Mouse (Mus musculus): Measurements from ENCODE around the gene Ralgapb. TPM values are rescaled to one million over a fixed set of nuclear protein-coding genes. Genes with fewer than 3 reads are reported as not detected.

The Ralgapb gene
- total and polyA plus RNA-seq, 2 experiments from 2014 or later = 17.8 to 66.1 TPM

- no peak for DNase-seq (ENCODE audit: low spot score)
- Histone ChIP-seq H3K9ac (replicated peaks; ENCODE audit: low read length) (peak overlapping the region; percentile 72), H3K4me3 (ENCODE audit: low read length) (peak overlapping the region; percentile 44), H3K27ac (peak overlapping the region; percentile 94), H3K4me1 (ENCODE audit: insufficient read depth, low read length) (no peaks in the 10 kb centered on the region), H3K9me3 (ENCODE audit: low read length) (no peaks in the 10 kb centered on the region), H3K27me3 (ENCODE audit: insufficient read depth, low read length) (no peaks in the 10 kb centered on the region), H3K4me2 (ENCODE audit: low read depth, low read length) (peak overlapping the region; percentile 55), H3K36me3 (ENCODE audit: insufficient read depth, low read length) (no peaks in the 10 kb centered on the region; the same call in 1 of the 2 replicates)
- TF ChIP-seq CTCF (IDR thresholded peaks at IDR 0.05; ENCODE audit: low read depth) = no peak
- WGBS = 18% methylated on average over 12 of the region's 12 CpGs
- ATAC-seq = peak; percentile 8
Measured at GRCm38 (mm10) chr2:158376123-158376687, 33.4 kb upstream of the Ralgapb start.

GRCm38 (mm10) chr2:158376798-158377197 lies 32.9 kb upstream of the Ralgapb start:
- Histone ChIP-seq H3K4me3 (ENCODE audit: low read length) (peak overlapping the region; percentile 44), H3K27ac (peak overlapping the region; percentile 94)
- DNase-seq (ENCODE audit: low spot score) = peak; percentile 51

GRCm38 (mm10) chr2:158377811-158378210 lies 31.8 kb upstream of the Ralgapb start:
- H3K36me3 ChIP-seq (ENCODE audit: insufficient read depth, low read length) = no peaks in the 10 kb centered on the region; the same call in 1 of the 2 replicates
- no peak overlapping the region for H3K27ac ChIP-seq
- no peaks in the 10 kb centered on the region for H3K4me1 ChIP-seq (ENCODE audit: insufficient read depth, low read length)
- no peak for TF ChIP-seq CTCF (IDR thresholded peaks at IDR 0.05; ENCODE audit: low read depth)
- no peak for DNase-seq (ENCODE audit: low spot score)
- peak overlapping the region; percentile 44; the same call in 1 of the 2 replicates for H3K4me3 ChIP-seq (ENCODE audit: low read length)
- no peak overlapping the region for H3K9ac ChIP-seq (replicated peaks; ENCODE audit: low read length)
- no peaks in the 10 kb centered on the region for H3K27me3 ChIP-seq (ENCODE audit: insufficient read depth, low read length)
- ATAC-seq = no peak
- WGBS = 87% methylated on average over 1 of the region's 1 CpGs
- no peaks in the 10 kb centered on the region for H3K9me3 ChIP-seq (ENCODE audit: low read length)
- peak overlapping the region; percentile 55 for H3K4me2 ChIP-seq (ENCODE audit: low read depth, low read length)

More at GRCm38 (mm10) chr2:158376798-158377197, 32.9 kb upstream of the Ralgapb start:
- Histone ChIP-seq H3K4me2 (ENCODE audit: low read depth, low read length) (peak overlapping the region; percentile 55), H3K9ac (replicated peaks; ENCODE audit: low read length) (peak overlapping the region; percentile 72), H3K36me3 (ENCODE audit: insufficient read depth, low read length) (no peaks in the 10 kb centered on the region; the same call in 1 of the 2 replicates), H3K4me1 (ENCODE audit: insufficient read depth, low read length) (no peaks in the 10 kb centered on the region), H3K27me3 (ENCODE audit: insufficient read depth, low read length) (no peaks in the 10 kb centered on the region), H3K9me3 (ENCODE audit: low read length) (no peaks in the 10 kb centered on the region)
- WGBS = 46% methylated on average over 7 of the region's 7 CpGs
- TF ChIP-seq CTCF (IDR thresholded peaks at IDR 0.05; ENCODE audit: low read depth) = no peak
- ATAC-seq = no peak

DNA sequence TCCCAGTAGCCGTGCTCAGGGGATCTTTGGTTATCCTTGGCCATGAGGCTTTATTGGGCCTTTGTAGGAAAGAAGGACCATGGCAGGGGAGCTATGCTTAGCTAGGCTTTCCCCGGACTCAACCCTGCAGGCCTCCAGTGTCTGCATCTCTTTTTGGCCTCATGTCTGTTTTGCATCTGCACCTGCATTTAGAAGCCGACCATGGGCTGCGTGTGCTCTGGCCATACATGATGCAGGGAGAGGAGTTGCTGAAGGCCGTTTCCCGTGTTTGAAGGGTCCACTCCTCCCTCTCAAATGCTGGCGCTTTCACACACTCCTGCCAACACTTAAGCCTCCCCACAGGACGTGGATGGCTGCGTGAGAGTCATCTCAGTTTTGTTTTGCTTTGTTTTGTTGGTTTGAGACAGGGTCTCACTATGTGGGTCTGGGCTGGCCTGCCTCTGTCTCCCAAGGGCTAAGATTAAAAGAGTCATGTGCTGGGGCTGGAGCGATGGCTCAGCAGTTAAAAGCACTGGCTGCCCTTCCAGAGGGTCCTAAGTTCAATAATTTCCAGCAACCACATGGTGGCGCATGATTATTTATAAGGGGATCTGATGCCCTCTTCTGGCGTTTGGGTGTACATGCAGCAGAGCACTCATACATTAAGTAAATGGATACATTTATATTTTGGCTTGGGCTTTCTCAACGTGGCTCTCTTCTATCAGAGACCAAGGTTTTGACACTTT lies 30.1 kb upstream of the Ralgapb start:
- H3K9ac ChIP-seq (replicated peaks; ENCODE audit: low read length) = no peak overlapping the region
- 43% methylated on average over 13 of the region's 13 CpGs for WGBS
- H3K27ac ChIP-seq = no peak overlapping the region
- DNase-seq (ENCODE audit: low spot score) (peak; percentile 95), ATAC-seq (peak; percentile 43)
- H3K36me3 ChIP-seq (ENCODE audit: insufficient read depth, low read length) = no peaks in the 10 kb centered on the region; the same call in 1 of the 2 replicates
- no peaks in the 10 kb centered on the region for H3K9me3 ChIP-seq (ENCODE audit: low read length)
- H3K4me2 ChIP-seq (ENCODE audit: low read depth, low read length) = 0 out of 2 replicates have a peak overlapping the region, but pooled peaks have one; percentile 1
- H3K27me3 ChIP-seq (ENCODE audit: insufficient read depth, low read length) = no peaks in the 10 kb centered on the region
- H3K4me3 ChIP-seq (ENCODE audit: low read length) = no peak overlapping the region
- no peaks in the 10 kb centered on the region for H3K4me1 ChIP-seq (ENCODE audit: insufficient read depth, low read length)
- TF ChIP-seq CTCF (IDR thresholded peaks at IDR 0.05; ENCODE audit: low read depth) = peak; percentile 96

DNA sequence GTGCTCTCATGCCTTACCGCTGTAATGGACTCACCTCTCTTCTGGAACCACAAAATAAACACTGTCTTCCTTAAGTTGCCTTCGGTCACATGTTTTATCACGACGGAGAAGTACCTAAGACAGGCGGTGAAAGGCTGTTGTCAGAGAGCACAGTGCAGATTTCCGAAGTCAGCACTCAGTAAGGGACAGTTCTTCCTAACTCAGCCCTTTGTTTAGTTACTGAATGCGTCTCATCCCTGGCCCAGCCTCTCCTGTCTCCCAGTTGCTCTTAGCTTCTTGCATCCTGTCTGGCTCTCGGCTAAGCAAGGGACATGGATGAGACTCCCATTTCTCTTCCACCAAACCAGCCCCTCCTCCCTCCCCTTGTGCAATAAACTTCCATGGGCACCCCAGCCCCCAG lies 23.6 kb upstream of the Ralgapb start:
- peak; percentile 34; the same call in 1 of the 2 replicates for ATAC-seq
- Histone ChIP-seq H3K27me3 (ENCODE audit: insufficient read depth, low read length) (no peaks in the 10 kb centered on the region), H3K36me3 (ENCODE audit: insufficient read depth, low read length) (0 out of 2 replicates have a peak, but pooled peaks cover 5% of the 10 kb centered on the region), H3K4me2 (ENCODE audit: low read depth, low read length) (no peak overlapping the region), H3K27ac (no peak overlapping the region), H3K9me3 (ENCODE audit: low read length) (no peaks in the 10 kb centered on the region), H3K4me1 (ENCODE audit: insufficient read depth, low read length) (no peaks in the 10 kb centered on the region), H3K4me3 (ENCODE audit: low read length) (no peak overlapping the region), H3K9ac (replicated peaks; ENCODE audit: low read length) (no peak overlapping the region)
- 37% methylated on average over 8 of the region's 8 CpGs for WGBS
- no peak for TF ChIP-seq CTCF (IDR thresholded peaks at IDR 0.05; ENCODE audit: low read depth)
- no peak for DNase-seq (ENCODE audit: low spot score)

DNA sequence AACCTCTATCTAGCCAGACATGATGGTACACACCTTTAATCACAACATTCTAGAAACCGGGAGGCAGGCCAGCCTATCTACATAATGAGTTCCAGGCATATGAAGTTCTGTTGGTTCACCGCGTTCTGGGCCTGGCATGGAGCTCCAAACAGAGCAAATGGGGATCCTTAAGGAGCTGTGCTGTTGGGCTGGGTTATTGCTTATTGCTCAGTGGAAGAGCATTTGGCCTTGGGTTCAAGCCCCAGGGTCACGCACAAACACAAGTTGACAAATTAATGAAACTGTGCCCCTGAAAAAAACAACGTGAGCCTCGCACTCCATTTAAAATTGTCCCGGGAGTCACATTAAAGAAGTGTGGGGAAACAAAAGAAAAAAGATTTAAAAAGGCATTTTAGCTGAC lies 20.2 kb upstream of the Ralgapb start:
- DNase-seq (ENCODE audit: low spot score) (no peak), ATAC-seq (no peak)
- Histone ChIP-seq H3K27me3 (ENCODE audit: insufficient read depth, low read length) (no peaks in the 10 kb centered on the region), H3K4me3 (ENCODE audit: low read length) (no peak overlapping the region), H3K9ac (replicated peaks; ENCODE audit: low read length) (no peak overlapping the region), H3K27ac (no peak overlapping the region), H3K4me1 (ENCODE audit: insufficient read depth, low read length) (no peaks in the 10 kb centered on the region), H3K9me3 (ENCODE audit: low read length) (no peaks in the 10 kb centered on the region), H3K4me2 (ENCODE audit: low read depth, low read length) (no peak overlapping the region), H3K36me3 (ENCODE audit: insufficient read depth, low read length) (0 out of 2 replicates have a peak, but pooled peaks cover 5% of the 10 kb centered on the region)
- no peak for TF ChIP-seq CTCF (IDR thresholded peaks at IDR 0.05; ENCODE audit: low read depth)
- 88% methylated on average over 7 of the region's 7 CpGs for WGBS
